ENCODE assay signal across 9 mouse cellular contexts in the genomic region with DNA sequence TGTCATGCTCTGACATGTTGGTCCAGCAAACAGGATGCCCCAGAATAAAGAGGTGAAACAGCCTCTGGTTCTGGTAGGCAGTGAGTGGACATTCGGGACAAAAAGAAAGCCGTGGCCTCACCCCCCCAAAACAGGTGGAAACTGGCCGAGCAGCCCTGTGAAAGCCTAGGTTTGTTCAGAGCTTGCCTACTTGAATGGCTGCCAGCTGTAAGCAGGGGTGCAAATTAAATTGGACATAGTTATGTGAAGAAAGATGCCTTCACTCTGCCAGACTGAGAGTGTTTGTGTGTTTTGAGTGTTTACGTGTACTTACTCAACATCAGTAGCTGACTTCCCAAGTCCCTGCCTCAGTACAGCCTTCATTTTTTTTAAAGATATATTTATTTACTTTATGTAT. TPM values are rescaled to one million over a fixed set of nuclear protein-coding genes. Genes with fewer than 3 reads are reported as not detected.
DNase-seq lines count a peak whose midpoint lies in the region; ATAC-seq and TF ChIP-seq lines count a peak whose summit lies in the region.
"Had no signal": no experiment of that assay in that cellular context is flagged by ENCODE, and none has a peak within 500 bp of the region (broad histone marks: within the 10 kb centered on the region; RNA-seq: fewer than 3 reads in every experiment).

No protein-coding gene starts in this region.

- peaks cover 16% of the 10 kb centered on the region for H3K4me1 ChIP-seq in heart, embryonic 11.5 days (ENCODE audit: control insufficient read depth, insufficient read depth, low read length)
- peaks cover 5% of the 10 kb centered on the region for H3K4me1 ChIP-seq in heart, adult 2 months (ENCODE audit: control insufficient read depth, insufficient read depth, low read length)
- H3K4me1 ChIP-seq in neural tube, embryonic 11.5 days (ENCODE audit: control insufficient read depth, insufficient read depth, low read length) = peaks cover 57% of the 10 kb centered on the region
- peaks cover 78% of the 10 kb centered on the region for H3K4me1 ChIP-seq in limb, embryonic 12.5 days (replicated peaks)
- H3K4me1 ChIP-seq in stomach, postnatal 0 days (replicated peaks; ENCODE audit: control insufficient read depth, insufficient read depth) = peaks cover 7% of the 10 kb centered on the region

- TF ChIP-seq POLR2A in heart, adult 2 months (IDR thresholded peaks at IDR 0.05; ENCODE audit: insufficient read depth, low read depth, low read length) = no peak

- H3K4me3 ChIP-seq in heart, embryonic 11.5 days (ENCODE audit: low read depth, low read length) = peak overlapping the region; percentile 72; the same call in 1 of the 2 replicates
- no peak overlapping the region for H3K4me3 ChIP-seq in heart, adult 2 months
- peak overlapping the region; percentile 90 for H3K4me3 ChIP-seq in neural tube, embryonic 11.5 days (ENCODE audit: low read depth, low read length)
- peak overlapping the region; percentile 88 for H3K4me3 ChIP-seq in limb, embryonic 12.5 days (replicated peaks)
- H3K4me3 ChIP-seq in stomach, postnatal 0 days (ENCODE audit: low read depth, low read length) = peak overlapping the region; percentile 76; the same call in 1 of the 2 replicates

- H3K27ac ChIP-seq in heart, embryonic 11.5 days (ENCODE audit: low read depth, low read length) = no peak overlapping the region
- no peak overlapping the region for H3K27ac ChIP-seq in heart, adult 2 months
- peak overlapping the region; percentile 96; the same call in 1 of the 2 replicates for H3K27ac ChIP-seq in neural tube, embryonic 11.5 days (ENCODE audit: low read depth, low read length)
- peak overlapping the region; percentile 99; the same call in 1 of the 2 replicates for H3K27ac ChIP-seq in limb, embryonic 12.5 days
- H3K27ac ChIP-seq in stomach, postnatal 0 days (replicated peaks) = 0 out of 2 replicates have a peak overlapping the region, but pooled peaks have one; percentile 24

- no peak for TF ChIP-seq CTCF in heart, adult 2 months (IDR thresholded peaks at IDR 0.05)
- TF ChIP-seq CTCF in stomach, postnatal 0 days (IDR thresholded peaks at IDR 0.05; ENCODE audit: low read depth) = no peak

- DNase-seq in heart, adult 2 months = no peak
- peak; percentile 15 for DNase-seq in neural tube, embryonic 11.5 days (ENCODE audit: low spot score)
- DNase-seq in neural tube, embryonic 10.5 days (ENCODE audit: extremely low spot score, low spot score) = no peak
- no peak for DNase-seq in stomach, postnatal 0 days (ENCODE audit: low spot score)
- DNase-seq in embryo, embryonic 9.5 days (ENCODE audit: extremely low spot score) = no peak
- no peak for DNase-seq in gastrocnemius, postnatal 36 days
- DNase-seq: cerebellum, adult 2 months had no signal

- WGBS in heart, embryonic 11.5 days (ENCODE audit: insufficient replicate concordance) = 50% methylated on average over 4 of the region's 4 CpGs
- 69% methylated on average over 4 of the region's 4 CpGs for WGBS in heart, adult 2 months
- 46% methylated on average over 4 of the region's 4 CpGs for WGBS in neural tube, embryonic 11.5 days
- WGBS in limb, embryonic 12.5 days = 41% methylated on average over 4 of the region's 4 CpGs
- WGBS in stomach, postnatal 0 days = 30% methylated on average over 4 of the region's 4 CpGs

- H3K36me3 ChIP-seq in heart, embryonic 11.5 days (ENCODE audit: control insufficient read depth, insufficient read depth, low read length) = no peaks in the 10 kb centered on the region
- H3K36me3 ChIP-seq in heart, adult 2 months (ENCODE audit: control insufficient read depth, insufficient read depth, low read length) = no peaks in the 10 kb centered on the region
- H3K36me3 ChIP-seq in neural tube, embryonic 11.5 days (ENCODE audit: control insufficient read depth, insufficient read depth, low read length) = 0 out of 2 replicates have a peak, but pooled peaks cover 2% of the 10 kb centered on the region
- H3K36me3 ChIP-seq in limb, embryonic 12.5 days = peaks cover 15% of the 10 kb centered on the region; the same call in 1 of the 2 replicates
- no peaks in the 10 kb centered on the region; the same call in 1 of the 2 replicates for H3K36me3 ChIP-seq in stomach, postnatal 0 days (ENCODE audit: control insufficient read depth, insufficient read depth, low read length)

- no peak overlapping the region for H3K9ac ChIP-seq in heart, embryonic 11.5 days (ENCODE audit: low read depth, low read length)
- H3K9ac ChIP-seq in heart, adult 2 months (ENCODE audit: low read depth, low read length) = no peak overlapping the region
- peak overlapping the region; percentile 97 for H3K9ac ChIP-seq in neural tube, embryonic 11.5 days (ENCODE audit: low read length)
- peak overlapping the region; percentile 90 for H3K9ac ChIP-seq in limb, embryonic 12.5 days (replicated peaks)
- 0 out of 2 replicates have a peak overlapping the region, but pooled peaks have one; percentile 18 for H3K9ac ChIP-seq in stomach, postnatal 0 days (ENCODE audit: low read length)

- peaks cover 43% of the 10 kb centered on the region for H3K27me3 ChIP-seq in heart, embryonic 11.5 days (ENCODE audit: control insufficient read depth, insufficient read depth, low read length)
- H3K27me3 ChIP-seq in heart, adult 2 months (ENCODE audit: control insufficient read depth, insufficient read depth, low read length) = no peaks in the 10 kb centered on the region
- no peaks in the 10 kb centered on the region for H3K27me3 ChIP-seq in neural tube, embryonic 11.5 days (ENCODE audit: control insufficient read depth, insufficient read depth, low read length)
- no peaks in the 10 kb centered on the region for H3K27me3 ChIP-seq in limb, embryonic 12.5 days
- no peaks in the 10 kb centered on the region for H3K27me3 ChIP-seq in stomach, postnatal 0 days (ENCODE audit: control insufficient read depth, insufficient read depth, low read length)

- H3K9me3 ChIP-seq in heart, embryonic 11.5 days (replicated peaks; ENCODE audit: control insufficient read depth, low read length) = no peaks in the 10 kb centered on the region
- no peaks in the 10 kb centered on the region for H3K9me3 ChIP-seq in neural tube, embryonic 11.5 days (ENCODE audit: control insufficient read depth, low read length)
- H3K9me3 ChIP-seq in limb, embryonic 12.5 days = no peaks in the 10 kb centered on the region
- no peaks in the 10 kb centered on the region for H3K9me3 ChIP-seq in stomach, postnatal 0 days (ENCODE audit: control insufficient read depth, low read length)

- peak overlapping the region; percentile 98 for H3K4me2 ChIP-seq in heart, embryonic 11.5 days
- peak overlapping the region; percentile 92 for H3K4me2 ChIP-seq in neural tube, embryonic 11.5 days (ENCODE audit: low read depth)
- peak overlapping the region; percentile 79 for H3K4me2 ChIP-seq in limb, embryonic 12.5 days
- H3K4me2 ChIP-seq in stomach, postnatal 0 days (replicated peaks; ENCODE audit: low read depth) = peak overlapping the region; percentile 91

- no peaks in the 10 kb centered on the region for H3K79me2 ChIP-seq in heart, adult 2 months (replicated peaks; ENCODE audit: control insufficient read depth, insufficient read depth, low read length)

- TF ChIP-seq EP300 in heart, adult 2 months (IDR thresholded peaks at IDR 0.05; ENCODE audit: insufficient read depth, low read depth, low read length) = no peak
- TF ChIP-seq EP300 in stomach, postnatal 0 days (optimal IDR thresholded peaks at IDR 0.05) = no peak

- ATAC-seq in heart, embryonic 11.5 days (replicated peaks; ENCODE audit: insufficient number of reproducible peaks, low FRiP score, low TSS enrichment) = no peak
- ATAC-seq in neural tube, embryonic 11.5 days (ENCODE audit: insufficient read depth, low FRiP score, low TSS enrichment) = no peak
- no peak for ATAC-seq in limb, embryonic 12.5 days (ENCODE audit: insufficient number of reproducible peaks, insufficient read depth, low FRiP score, low TSS enrichment, low read depth)
- no peak for ATAC-seq in stomach, postnatal 0 days (ENCODE audit: low FRiP score, low TSS enrichment)

- intact Hi-C loops in heart, adult 2 months (cut with DNase I) = no loop called here
- intact Hi-C loops in gastrocnemius, postnatal 36 days (cut with DNase I) = no loop called here

RNA-seq across cellular contexts. Expression of a gene that starts 18.7 kb away (rescaled TPM):
- polyA plus RNA-seq in heart, embryonic 11.5 days (2014; fragmentation: Nextera tagmentation; extraction: Ambion mirVana) = 4.2 and 5.8 TPM in 2 replicates
- total RNA-seq in heart, adult 2 months (2021) = 10 to 100 TPM; 54.6 to 83.7 TPM
- 27.4 and 28.7 TPM in 2 replicates for polyA plus RNA-seq in heart, adult 2 months (2012; rRNA removed)
- polyA plus RNA-seq in neural tube, embryonic 11.5 days (2014; fragmentation: Nextera tagmentation; extraction: Ambion mirVana) = 48.9 and 50.1 TPM in 2 replicates
- 24.1 and 26.7 TPM in 2 replicates for polyA plus RNA-seq in limb, embryonic 12.5 days (2016; fragmentation: Nextera tagmentation; extraction: Ambion mirVana)
- 4.5 and 5.7 TPM in 2 replicates for polyA plus RNA-seq in stomach, postnatal 0 days (2015; fragmentation: Nextera tagmentation; extraction: Ambion mirVana)
- 10 to 100 TPM; 39.1 to 48.9 TPM for total RNA-seq in gastrocnemius, postnatal 36 days (2021)

Comparison
In these comparisons a context has a peak if more than half of its experiments do, and no peak if none do; other contexts are left out.
1. H3K27ac ChIP-seq: peak in neural tube, embryonic 11.5 days (single experiment), limb, embryonic 12.5 days (single experiment) and stomach, postnatal 0 days (single experiment); none in heart, embryonic 11.5 days (single experiment) and heart, adult 2 months (single experiment).
2. H3K9ac ChIP-seq: peak in neural tube, embryonic 11.5 days (single experiment), limb, embryonic 12.5 days (single experiment) and stomach, postnatal 0 days (single experiment); none in heart, embryonic 11.5 days (single experiment) and heart, adult 2 months (single experiment).
3. Peak in every context shown above with its lines, with median percentiles within 50 percentile points of each other: H3K4me2 ChIP-seq.